Mouse (Mus musculus) lung, embryonic 14.5 days (tissue): ENCODE data around the gene Trim65. TPM values are rescaled to one million over a fixed set of nuclear protein-coding genes. Genes with fewer than 3 reads are reported as not detected.
A peak's percentile ranks its signal among the peaks of the same experiment; 100 is the strongest.

Source experiments
- ATAC-seq: fragments of 200-750 bp; cut with Nextera tagmentation; 2 replicates; pipeline ENCODE4 v1.8.0; 2017; ENCODE audit warnings: mild to moderate bottlenecking, moderate TSS enrichment, moderate library complexity; ENCODE audit not compliant: insufficient read depth
- DNase-seq: peaks from one replicate; pipeline ENCODE4 v3.0.0-alpha.2; 2015
- H3K27ac ChIP-seq: fragments of 300-500 bp; sonication (generic); 2 replicates; pipeline ENCODE4 v1.5.1; 2014; ENCODE audit warnings: low read depth, mild to moderate bottlenecking, moderate library complexity
- H3K27me3 ChIP-seq: fragments of 300-500 bp; sonication (generic); 2 replicates; pipeline ENCODE4 v1.6.1; 2014; ENCODE audit warnings: low read length, control low read depth; ENCODE audit not compliant: insufficient read depth
- H3K36me3 ChIP-seq: fragments of 300-500 bp; sonication (generic); 2 replicates; pipeline ENCODE4 v1.6.1; 2014; ENCODE audit warnings: control low read depth; ENCODE audit not compliant: insufficient read depth
- H3K4me1 ChIP-seq: fragments of 300-500 bp; sonication (generic); 2 replicates; pipeline ENCODE4 v1.6.1; 2014; ENCODE audit warnings: antibody characterized with exemption, control low read depth; ENCODE audit not compliant: insufficient read depth
- H3K4me2 ChIP-seq: fragments of 300-500 bp; sonication (generic); 2 replicates; pipeline ENCODE4 v1.6.1; 2014; ENCODE audit warnings: mild to moderate bottlenecking
- H3K4me3 ChIP-seq: fragments of 300-500 bp; sonication (generic); 2 replicates; pipeline ENCODE4 v1.5.1; 2014; ENCODE audit warnings: low read depth, low read length
- H3K9ac ChIP-seq: fragments of 300-500 bp; sonication (generic); 2 replicates; pipeline ENCODE4 v1.6.1; 2014
- H3K9me3 ChIP-seq: fragments of 300-500 bp; sonication (generic); 2 replicates; pipeline ENCODE4 v1.6.1; 2016; ENCODE audit warnings: low read depth, low read length, control low read depth
- CTCF ChIP-seq: IDR thresholded peaks from 2 replicates; pipeline ENCODE4 v1.5.1; 2016; ENCODE audit warnings: antibody characterized with exemption, low read depth
- WGBS: fragments of 180-500 bp; shearing (Covaris S2); extraction: QIAGEN DNeasy Blood & Tissue Kit; methylation state at CpG from one replicate; pipeline ENCODE4 v1.1.7; 2014; 5-methylcytosine and 5-hydroxymethylcytosine counted together
- polyA plus RNA-seq: library from polyadenylated mRNA; unstranded; fragments of >200 nt; fragmentation: Nextera tagmentation; extraction: Ambion mirVana; gene quantifications from 2 replicates; pipeline ENCODE4 v1.2.1, GENCODE M21; 2014

Trim65 gene
- polyA plus RNA-seq, 1 experiment from 2014 or later, result 3.9 TPM

- Histone ChIP-seq H3K4me3 (peak within 1 kb of the TSS; percentile 92), H3K27ac (peak within 1 kb of the TSS; percentile 72), H3K36me3 (peaks cover 44% of the 10 kb centered on the region), H3K4me2 (peak within 1 kb of the TSS; percentile 79), H3K9me3 (no peaks in the 10 kb centered on the region), H3K27me3 (no peaks in the 10 kb centered on the region), H3K9ac (peak within 1 kb of the TSS; percentile 78), H3K4me1 (no peaks in the 10 kb centered on the region)
- peak; percentile 98 for DNase-seq
- TF ChIP-seq CTCF, result peak; percentile 85
- peak; percentile 96 for ATAC-seq
- WGBS, result under 1% methylated on average over 60 of the region's 60 CpGs
Observed at GRCm38 (mm10) chr11:116138468-116139138, 7.7 kb upstream of the Trim65 start, which contains the start of gene Mrpl38. Mrpl38 (minus strand) TSS chr11:116138868.

- no peaks in the 10 kb centered on the region for H3K4me1 ChIP-seq
Observed at GRCm38 (mm10) chr11:116138096-116138467, 7.2 kb upstream of the Trim65 start.

GRCm38 (mm10) chr11:116134171-116134570, 3.2 kb upstream of the Trim65 start:
- Histone ChIP-seq H3K4me2 (no peak overlapping the region), H3K36me3 (peaks cover 47% of the 10 kb centered on the region), H3K4me3 (no peak overlapping the region), H3K27ac (no peak overlapping the region), H3K9me3 (no peaks in the 10 kb centered on the region), H3K4me1 (peaks cover 4% of the 10 kb centered on the region), H3K9ac (no peak overlapping the region), H3K27me3 (no peaks in the 10 kb centered on the region)
- ATAC-seq (no peak), DNase-seq (no peak)
- no peak for TF ChIP-seq CTCF
- WGBS, result 80% methylated on average over 10 of the region's 10 CpGs

More at GRCm38 (mm10) chr11:116138096-116138467, 7.2 kb upstream of the Trim65 start:
- Histone ChIP-seq H3K4me3 (peak overlapping the region; percentile 92), H3K27ac (peak overlapping the region; percentile 72), H3K36me3 (peaks cover 44% of the 10 kb centered on the region), H3K9ac (peak overlapping the region; percentile 78), H3K4me2 (peak overlapping the region; percentile 79), H3K27me3 (no peaks in the 10 kb centered on the region), H3K9me3 (no peaks in the 10 kb centered on the region)
- 1% methylated on average over 20 of the region's 20 CpGs for WGBS
- ATAC-seq (no peak), DNase-seq (no peak)
- no peak for TF ChIP-seq CTCF

GRCm38 (mm10) chr11:116133497-116133896, 2.6 kb upstream of the Trim65 start:
- Histone ChIP-seq H3K4me2 (no peak overlapping the region), H3K4me1 (peaks cover 4% of the 10 kb centered on the region), H3K4me3 (no peak overlapping the region), H3K36me3 (peaks cover 47% of the 10 kb centered on the region), H3K9me3 (no peaks in the 10 kb centered on the region), H3K27me3 (no peaks in the 10 kb centered on the region), H3K27ac (no peak overlapping the region), H3K9ac (no peak overlapping the region)
- no peak for TF ChIP-seq CTCF
- DNase-seq (no peak), ATAC-seq (no peak)
- 72% methylated on average over 5 of the region's 5 CpGs for WGBS

GRCm38 (mm10) chr11:116132366-116133333, 1.7 kb upstream of the Trim65 start:
- Histone ChIP-seq H3K9ac (no peak overlapping the region), H3K4me3 (no peak overlapping the region), H3K9me3 (no peaks in the 10 kb centered on the region), H3K4me1 (peaks cover 7% of the 10 kb centered on the region), H3K4me2 (no peak overlapping the region), H3K27me3 (no peaks in the 10 kb centered on the region), H3K36me3 (peaks cover 47% of the 10 kb centered on the region), H3K27ac (no peak overlapping the region)
- no peak for DNase-seq
- peak; percentile 36 for TF ChIP-seq CTCF
- WGBS, result 77% methylated on average over 16 of the region's 16 CpGs
- ATAC-seq, result no peak

- H3K27me3 ChIP-seq, result no peaks in the 10 kb centered on the region
- TF ChIP-seq CTCF, result no peak
- H3K4me3 ChIP-seq, result peak overlapping the region; percentile 60
- peaks cover 11% of the 10 kb centered on the region for H3K4me1 ChIP-seq
- DNase-seq (no peak), ATAC-seq (no peak)
- peak overlapping the region; percentile 95 for H3K27ac ChIP-seq
- peak overlapping the region; percentile 76 for H3K9ac ChIP-seq
- H3K9me3 ChIP-seq, result no peaks in the 10 kb centered on the region
- peaks cover 48% of the 10 kb centered on the region for H3K36me3 ChIP-seq
- H3K4me2 ChIP-seq, result peak overlapping the region; percentile 79
- WGBS, result 77% methylated on average over 15 of the region's 15 CpGs
Observed at GRCm38 (mm10) chr11:116131349-116132170, 632 bp upstream of the Trim65 start.
